Mouse (Mus musculus): ENCODE results near the gene Pgbd5. TPM values are rescaled to one million over a fixed set of nuclear protein-coding genes. Genes with fewer than 3 reads are reported as not detected.
A peak's percentile ranks its signal among the peaks of the same experiment; 100 is the strongest.

Gene Pgbd5
- total and polyA plus RNA-seq, 2 experiments from 2014 or later, result 13.5 to 77.0 TPM

DNA sequence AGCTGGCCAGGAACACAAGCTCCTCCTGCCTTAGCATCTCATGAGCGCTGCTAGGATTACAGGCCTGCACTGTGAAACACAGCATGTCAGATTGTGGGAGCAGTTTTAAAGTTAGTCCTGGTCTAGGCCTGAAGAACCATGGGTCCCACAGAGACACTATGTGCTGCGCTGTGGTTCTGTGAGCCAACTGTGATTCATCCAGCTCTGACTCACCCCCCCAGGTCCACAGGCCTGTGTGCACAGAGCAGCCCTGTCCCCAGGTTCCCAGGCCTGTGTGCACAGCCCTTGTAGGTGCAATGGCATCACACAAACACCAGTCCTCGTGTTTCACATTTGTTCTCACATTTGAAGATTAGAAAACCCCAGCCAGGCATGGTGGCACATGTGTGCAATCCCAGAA is 108.4 kb downstream of the Pgbd5 start:
- H3K4me1 ChIP-seq (ENCODE audit: insufficient read depth, low read length), result no peaks in the 10 kb centered on the region
- TF ChIP-seq CTCF (IDR thresholded peaks at IDR 0.05), result no peak
- no peak overlapping the region for H3K4me2 ChIP-seq (ENCODE audit: low read depth, low read length, poor library complexity, severe bottlenecking)
- 87% methylated on average over 3 of the region's 3 CpGs for WGBS
- H3K27me3 ChIP-seq (ENCODE audit: insufficient read depth, low read length), result no peaks in the 10 kb centered on the region
- ATAC-seq (ENCODE audit: low FRiP score) (no peak), DNase-seq (ENCODE audit: low spot score) (no peak)
- H3K9ac ChIP-seq (replicated peaks; ENCODE audit: low read length, poor library complexity, severe bottlenecking), result no peak overlapping the region
- H3K4me3 ChIP-seq (ENCODE audit: low read depth, low read length), result no peak overlapping the region
- no peaks in the 10 kb centered on the region for H3K9me3 ChIP-seq (ENCODE audit: low read length)
- peaks cover 65% of the 10 kb centered on the region for H3K36me3 ChIP-seq (ENCODE audit: insufficient read depth, low read length)
- H3K27ac ChIP-seq (ENCODE audit: low read depth, low read length), result 0 out of 2 replicates have a peak overlapping the region, but pooled peaks have one; percentile 18

DNA sequence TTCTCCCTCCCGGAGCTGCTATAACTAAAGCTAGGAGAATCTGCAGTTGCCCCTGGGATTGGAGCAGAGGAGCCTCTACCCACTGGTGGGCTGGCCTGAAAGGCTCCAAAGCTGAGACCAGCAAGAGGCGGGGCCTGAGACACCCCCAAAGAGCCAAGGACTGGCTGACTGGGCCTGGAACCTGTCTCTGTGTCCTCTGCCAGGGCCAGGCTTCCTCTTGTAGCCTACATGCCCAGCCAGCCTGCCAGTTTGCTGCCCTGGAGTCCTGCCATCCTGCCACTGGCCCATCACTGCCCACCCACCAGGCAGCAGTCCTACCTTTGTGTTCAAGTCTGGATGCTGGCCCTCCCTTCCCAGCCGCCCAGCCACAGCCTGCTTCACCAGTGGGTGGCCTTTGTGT is 109.0 kb downstream of the Pgbd5 start:
- Histone ChIP-seq H3K27ac (ENCODE audit: low read depth, low read length) (0 out of 2 replicates have a peak overlapping the region, but pooled peaks have one; percentile 18), H3K27me3 (ENCODE audit: insufficient read depth, low read length) (no peaks in the 10 kb centered on the region), H3K9me3 (ENCODE audit: low read length) (no peaks in the 10 kb centered on the region), H3K4me2 (ENCODE audit: low read depth, low read length, poor library complexity, severe bottlenecking) (no peak overlapping the region), H3K36me3 (ENCODE audit: insufficient read depth, low read length) (peaks cover 65% of the 10 kb centered on the region), H3K4me3 (ENCODE audit: low read depth, low read length) (no peak overlapping the region), H3K4me1 (ENCODE audit: insufficient read depth, low read length) (no peaks in the 10 kb centered on the region), H3K9ac (replicated peaks; ENCODE audit: low read length, poor library complexity, severe bottlenecking) (no peak overlapping the region)
- WGBS, result 33% methylated on average over 2 of the region's 3 CpGs
- TF ChIP-seq CTCF (IDR thresholded peaks at IDR 0.05), result no peak
- DNase-seq (ENCODE audit: low spot score) (peak; percentile 87), ATAC-seq (ENCODE audit: low FRiP score) (peak; percentile 85)

- H3K27me3 ChIP-seq (ENCODE audit: insufficient read depth, low read length), result no peaks in the 10 kb centered on the region
- H3K9me3 ChIP-seq (ENCODE audit: low read length), result no peaks in the 10 kb centered on the region
- no peaks in the 10 kb centered on the region for H3K4me1 ChIP-seq (ENCODE audit: insufficient read depth, low read length)
- H3K27ac ChIP-seq (ENCODE audit: low read depth, low read length), result no peak overlapping the region
- peaks cover 58% of the 10 kb centered on the region for H3K36me3 ChIP-seq (ENCODE audit: insufficient read depth, low read length)
- no peak for DNase-seq (ENCODE audit: low spot score)
- no peak for TF ChIP-seq CTCF (IDR thresholded peaks at IDR 0.05)
- H3K9ac ChIP-seq (replicated peaks; ENCODE audit: low read length, poor library complexity, severe bottlenecking), result no peak overlapping the region
- H3K4me2 ChIP-seq (ENCODE audit: low read depth, low read length, poor library complexity, severe bottlenecking), result no peak overlapping the region
- ATAC-seq (ENCODE audit: low FRiP score), result no peak
- WGBS, result 51% methylated on average over 10 of the region's 10 CpGs
- H3K4me3 ChIP-seq (ENCODE audit: low read depth, low read length), result no peak overlapping the region
Measured at GRCm38 (mm10) chr8:124329690-124330089, 109.8 kb downstream of the Pgbd5 start.

GRCm38 (mm10) chr8:124328259-124328658 is 111.2 kb downstream of the Pgbd5 start:
- Histone ChIP-seq H3K9me3 (ENCODE audit: low read length) (no peaks in the 10 kb centered on the region), H3K4me3 (ENCODE audit: low read depth, low read length) (no peak overlapping the region), H3K27ac (ENCODE audit: low read depth, low read length) (no peak overlapping the region), H3K9ac (replicated peaks; ENCODE audit: low read length, poor library complexity, severe bottlenecking) (no peak overlapping the region), H3K36me3 (ENCODE audit: insufficient read depth, low read length) (peaks cover 61% of the 10 kb centered on the region), H3K27me3 (ENCODE audit: insufficient read depth, low read length) (no peaks in the 10 kb centered on the region), H3K4me1 (ENCODE audit: insufficient read depth, low read length) (no peaks in the 10 kb centered on the region), H3K4me2 (ENCODE audit: low read depth, low read length, poor library complexity, severe bottlenecking) (no peak overlapping the region)
- DNase-seq (ENCODE audit: low spot score), result no peak
- 84% methylated on average over 7 of the region's 7 CpGs for WGBS
- ATAC-seq (ENCODE audit: low FRiP score), result no peak
- TF ChIP-seq CTCF (IDR thresholded peaks at IDR 0.05), result no peak

GRCm38 (mm10) chr8:124323356-124323755 is 116.1 kb downstream of the Pgbd5 start:
- TF ChIP-seq CTCF (IDR thresholded peaks at IDR 0.05), result no peak
- Histone ChIP-seq H3K27me3 (ENCODE audit: insufficient read depth, low read length) (no peaks in the 10 kb centered on the region), H3K4me3 (ENCODE audit: low read depth, low read length) (no peak overlapping the region), H3K9ac (replicated peaks; ENCODE audit: low read length, poor library complexity, severe bottlenecking) (no peak overlapping the region), H3K36me3 (ENCODE audit: insufficient read depth, low read length) (peaks cover 38% of the 10 kb centered on the region), H3K9me3 (ENCODE audit: low read length) (no peaks in the 10 kb centered on the region), H3K4me1 (ENCODE audit: insufficient read depth, low read length) (peaks cover 8% of the 10 kb centered on the region), H3K4me2 (ENCODE audit: low read depth, low read length, poor library complexity, severe bottlenecking) (no peak overlapping the region), H3K27ac (ENCODE audit: low read depth, low read length) (no peak overlapping the region)
- no peak for DNase-seq (ENCODE audit: low spot score)
- no peak for ATAC-seq (ENCODE audit: low FRiP score)
- 90% methylated on average over 14 of the region's 14 CpGs for WGBS

- peak; percentile 39 for DNase-seq (ENCODE audit: low spot score)
- peaks cover 19% of the 10 kb centered on the region for H3K36me3 ChIP-seq (ENCODE audit: insufficient read depth, low read length)
- peaks cover 16% of the 10 kb centered on the region for H3K4me1 ChIP-seq (ENCODE audit: insufficient read depth, low read length)
- peak overlapping the region; percentile 75 for H3K27ac ChIP-seq (ENCODE audit: low read depth, low read length)
- no peak for TF ChIP-seq CTCF (IDR thresholded peaks at IDR 0.05)
- H3K27me3 ChIP-seq (ENCODE audit: insufficient read depth, low read length), result no peaks in the 10 kb centered on the region
- H3K4me2 ChIP-seq (ENCODE audit: low read depth, low read length, poor library complexity, severe bottlenecking), result no peak overlapping the region; the same call in 1 of the 2 replicates
- ATAC-seq (ENCODE audit: low FRiP score), result 0 out of 2 replicates have a peak, but pooled peaks have one; percentile 14
- WGBS, result 25% methylated on average over 12 of the region's 12 CpGs
- H3K4me3 ChIP-seq (ENCODE audit: low read depth, low read length), result no peak overlapping the region
- peak overlapping the region; percentile 50 for H3K9ac ChIP-seq (replicated peaks; ENCODE audit: low read length, poor library complexity, severe bottlenecking)
- no peaks in the 10 kb centered on the region for H3K9me3 ChIP-seq (ENCODE audit: low read length)
Measured at GRCm38 (mm10) chr8:124321227-124321840, 118.1 kb downstream of the Pgbd5 start.
